Mouse (Mus musculus): ENCODE data around the gene Akap2. TPM values are rescaled to one million over a fixed set of nuclear protein-coding genes. Genes with fewer than 3 reads are reported as not detected.

Akap2 gene
- polyA plus RNA-seq, 1 experiment from 2014 or later = 9.6 TPM

- Histone ChIP-seq H3K27ac (ENCODE audit: low read depth, low read length) (no peak overlapping the region), H3K4me2 (replicated peaks; ENCODE audit: low read depth) (no peak overlapping the region), H3K27me3 (replicated peaks; ENCODE audit: control insufficient read depth, insufficient read depth, low read length) (no peaks in the 10 kb centered on the region), H3K4me3 (ENCODE audit: low read depth, low read length) (no peak overlapping the region), H3K9me3 (ENCODE audit: control insufficient read depth) (no peaks in the 10 kb centered on the region), H3K9ac (ENCODE audit: low read depth, low read length) (no peak overlapping the region), H3K4me1 (replicated peaks; ENCODE audit: control insufficient read depth, insufficient read depth, low read length) (no peaks in the 10 kb centered on the region), H3K36me3 (ENCODE audit: control insufficient read depth, insufficient read depth) (no peaks in the 10 kb centered on the region)
- no peak for ATAC-seq
- WGBS = 74% methylated on average over 5 of the region's 5 CpGs
- TF ChIP-seq CTCF (IDR thresholded peaks at IDR 0.05; ENCODE audit: low read depth) = no peak
Measured at GRCm38 (mm10) chr4:57694356-57695136, 22.9 kb upstream of the Akap2 start.

- H3K4me2 ChIP-seq (replicated peaks; ENCODE audit: low read depth) = no peak overlapping the region
- no peak overlapping the region for H3K9ac ChIP-seq (ENCODE audit: low read depth, low read length)
- no peak for TF ChIP-seq CTCF (IDR thresholded peaks at IDR 0.05; ENCODE audit: low read depth)
- no peaks in the 10 kb centered on the region for H3K4me1 ChIP-seq (replicated peaks; ENCODE audit: control insufficient read depth, insufficient read depth, low read length)
- H3K27me3 ChIP-seq (replicated peaks; ENCODE audit: control insufficient read depth, insufficient read depth, low read length) = no peaks in the 10 kb centered on the region
- ATAC-seq = no peak
- 95% methylated on average over 11 of the region's 11 CpGs for WGBS
- H3K27ac ChIP-seq (ENCODE audit: low read depth, low read length) = no peak overlapping the region
- H3K9me3 ChIP-seq (ENCODE audit: control insufficient read depth) = no peaks in the 10 kb centered on the region
- no peaks in the 10 kb centered on the region for H3K36me3 ChIP-seq (ENCODE audit: control insufficient read depth, insufficient read depth)
- no peak overlapping the region for H3K4me3 ChIP-seq (ENCODE audit: low read depth, low read length)
Measured at GRCm38 (mm10) chr4:57696955-57697354, 20.5 kb upstream of the Akap2 start.

- Histone ChIP-seq H3K36me3 (ENCODE audit: control insufficient read depth, insufficient read depth) (no peaks in the 10 kb centered on the region), H3K27me3 (replicated peaks; ENCODE audit: control insufficient read depth, insufficient read depth, low read length) (no peaks in the 10 kb centered on the region), H3K9ac (ENCODE audit: low read depth, low read length) (no peak overlapping the region), H3K9me3 (ENCODE audit: control insufficient read depth) (no peaks in the 10 kb centered on the region), H3K4me1 (replicated peaks; ENCODE audit: control insufficient read depth, insufficient read depth, low read length) (no peaks in the 10 kb centered on the region), H3K4me3 (ENCODE audit: low read depth, low read length) (no peak overlapping the region), H3K27ac (ENCODE audit: low read depth, low read length) (no peak overlapping the region), H3K4me2 (replicated peaks; ENCODE audit: low read depth) (no peak overlapping the region)
- 85% methylated on average over 12 of the region's 12 CpGs for whole genome bisulfite sequencing
- no peak for TF ChIP-seq CTCF (IDR thresholded peaks at IDR 0.05; ENCODE audit: low read depth)
- ATAC-seq = no peak
Measured at GRCm38 (mm10) chr4:57697918-57698611, 19.4 kb upstream of the Akap2 start.

- no peaks in the 10 kb centered on the region for H3K4me1 ChIP-seq (replicated peaks; ENCODE audit: control insufficient read depth, insufficient read depth, low read length)
- H3K9ac ChIP-seq (ENCODE audit: low read depth, low read length) = no peak overlapping the region
- no peaks in the 10 kb centered on the region for H3K36me3 ChIP-seq (ENCODE audit: control insufficient read depth, insufficient read depth)
- no peak for ATAC-seq
- no peak overlapping the region for H3K27ac ChIP-seq (ENCODE audit: low read depth, low read length)
- H3K9me3 ChIP-seq (ENCODE audit: control insufficient read depth) = no peaks in the 10 kb centered on the region
- 80% methylated on average over 5 of the region's 5 CpGs for WGBS
- no peak overlapping the region for H3K4me2 ChIP-seq (replicated peaks; ENCODE audit: low read depth)
- TF ChIP-seq CTCF (IDR thresholded peaks at IDR 0.05; ENCODE audit: low read depth) = no peak
- H3K27me3 ChIP-seq (replicated peaks; ENCODE audit: control insufficient read depth, insufficient read depth, low read length) = no peaks in the 10 kb centered on the region
- no peak overlapping the region for H3K4me3 ChIP-seq (ENCODE audit: low read depth, low read length)
Measured at GRCm38 (mm10) chr4:57701576-57701975, 15.9 kb upstream of the Akap2 start.

- Histone ChIP-seq H3K36me3 (ENCODE audit: control insufficient read depth, insufficient read depth) (no peaks in the 10 kb centered on the region), H3K27ac (ENCODE audit: low read depth, low read length) (no peak overlapping the region), H3K27me3 (replicated peaks; ENCODE audit: control insufficient read depth, insufficient read depth, low read length) (no peaks in the 10 kb centered on the region), H3K9me3 (ENCODE audit: control insufficient read depth) (no peaks in the 10 kb centered on the region), H3K4me2 (replicated peaks; ENCODE audit: low read depth) (no peak overlapping the region), H3K9ac (ENCODE audit: low read depth, low read length) (no peak overlapping the region), H3K4me1 (replicated peaks; ENCODE audit: control insufficient read depth, insufficient read depth, low read length) (no peaks in the 10 kb centered on the region), H3K4me3 (ENCODE audit: low read depth, low read length) (no peak overlapping the region)
- no peak for TF ChIP-seq CTCF (IDR thresholded peaks at IDR 0.05; ENCODE audit: low read depth)
- 71% methylated on average over 11 of the region's 11 CpGs for WGBS
- no peak for ATAC-seq
Measured at GRCm38 (mm10) chr4:57703574-57704470, 13.6 kb upstream of the Akap2 start.

GRCm38 (mm10) chr4:57704575-57704974 lies 12.9 kb upstream of the Akap2 start:
- ATAC-seq = no peak
- H3K27ac ChIP-seq (ENCODE audit: low read depth, low read length) = no peak overlapping the region
- no peaks in the 10 kb centered on the region for H3K27me3 ChIP-seq (replicated peaks; ENCODE audit: control insufficient read depth, insufficient read depth, low read length)
- no peak overlapping the region for H3K9ac ChIP-seq (ENCODE audit: low read depth, low read length)
- H3K36me3 ChIP-seq (ENCODE audit: control insufficient read depth, insufficient read depth) = no peaks in the 10 kb centered on the region
- no peak overlapping the region for H3K4me2 ChIP-seq (replicated peaks; ENCODE audit: low read depth)
- no peaks in the 10 kb centered on the region for H3K4me1 ChIP-seq (replicated peaks; ENCODE audit: control insufficient read depth, insufficient read depth, low read length)
- H3K4me3 ChIP-seq (ENCODE audit: low read depth, low read length) = no peak overlapping the region
- no peaks in the 10 kb centered on the region for H3K9me3 ChIP-seq (ENCODE audit: control insufficient read depth)
- TF ChIP-seq CTCF (IDR thresholded peaks at IDR 0.05; ENCODE audit: low read depth) = no peak
- 88% methylated on average over 7 of the region's 7 CpGs for WGBS
